Mouse (Mus musculus): Measurements from ENCODE around the gene Tmem243. TPM values are rescaled to one million over a fixed set of nuclear protein-coding genes. Genes with fewer than 3 reads are reported as not detected.
A peak's percentile ranks its signal among the peaks of the same experiment; 100 is the strongest.

The Tmem243 gene
- polyA plus RNA-seq, 1 experiment from 2014 or later = 31.2 TPM

- H3K27ac ChIP-seq (ENCODE audit: low read depth) = no peak overlapping the region
- H3K4me1 ChIP-seq (ENCODE audit: insufficient read depth) = no peaks in the 10 kb centered on the region
- H3K36me3 ChIP-seq (ENCODE audit: insufficient read depth) = no peaks in the 10 kb centered on the region
- H3K4me2 ChIP-seq = no peak overlapping the region
- TF ChIP-seq CTCF (IDR thresholded peaks at IDR 0.05; ENCODE audit: low read depth) = no peak
- ATAC-seq (ENCODE audit: insufficient read depth) = no peak
- no peak overlapping the region for H3K4me3 ChIP-seq (ENCODE audit: low read depth, low read length)
- H3K27me3 ChIP-seq (ENCODE audit: insufficient read depth, low read length) = no peaks in the 10 kb centered on the region
- H3K9ac ChIP-seq = no peak overlapping the region
- no peak for DNase-seq
- 71% methylated on average over 5 of the region's 5 CpGs for WGBS
- no peaks in the 10 kb centered on the region for H3K9me3 ChIP-seq (ENCODE audit: low read depth, low read length)
Observed at GRCm38 (mm10) chr5:9108490-9108889, 8.0 kb downstream of the Tmem243 start.

- ATAC-seq (ENCODE audit: insufficient read depth) (no peak), DNase-seq (peak; percentile 8)
- Histone ChIP-seq H3K9ac (no peak overlapping the region), H3K36me3 (ENCODE audit: insufficient read depth) (no peaks in the 10 kb centered on the region), H3K4me1 (ENCODE audit: insufficient read depth) (no peaks in the 10 kb centered on the region), H3K9me3 (ENCODE audit: low read depth, low read length) (no peaks in the 10 kb centered on the region), H3K4me2 (no peak overlapping the region), H3K27ac (ENCODE audit: low read depth) (no peak overlapping the region), H3K4me3 (ENCODE audit: low read depth, low read length) (no peak overlapping the region), H3K27me3 (ENCODE audit: insufficient read depth, low read length) (no peaks in the 10 kb centered on the region)
- TF ChIP-seq CTCF (IDR thresholded peaks at IDR 0.05; ENCODE audit: low read depth) = peak; percentile 34
Observed at GRCm38 (mm10) chr5:9109582-9109981, 9.1 kb downstream of the Tmem243 start.

- Histone ChIP-seq H3K9ac (no peak overlapping the region), H3K4me2 (no peak overlapping the region), H3K4me3 (ENCODE audit: low read depth, low read length) (no peak overlapping the region), H3K4me1 (ENCODE audit: insufficient read depth) (no peaks in the 10 kb centered on the region), H3K36me3 (ENCODE audit: insufficient read depth) (peaks cover 7% of the 10 kb centered on the region; the same call in 1 of the 2 replicates), H3K27ac (ENCODE audit: low read depth) (no peak overlapping the region), H3K9me3 (ENCODE audit: low read depth, low read length) (no peaks in the 10 kb centered on the region), H3K27me3 (ENCODE audit: insufficient read depth, low read length) (no peaks in the 10 kb centered on the region)
- 63% methylated on average over 2 of the region's 2 CpGs for WGBS
- no peak for TF ChIP-seq CTCF (IDR thresholded peaks at IDR 0.05; ENCODE audit: low read depth)
- DNase-seq (no peak), ATAC-seq (ENCODE audit: insufficient read depth) (no peak)
Observed at GRCm38 (mm10) chr5:9111285-9111684, 10.8 kb downstream of the Tmem243 start.

- Histone ChIP-seq H3K4me1 (ENCODE audit: insufficient read depth) (no peaks in the 10 kb centered on the region), H3K9ac (no peak overlapping the region), H3K27ac (ENCODE audit: low read depth) (no peak overlapping the region), H3K4me3 (ENCODE audit: low read depth, low read length) (no peak overlapping the region), H3K27me3 (ENCODE audit: insufficient read depth, low read length) (no peaks in the 10 kb centered on the region), H3K36me3 (ENCODE audit: insufficient read depth) (peaks cover 10% of the 10 kb centered on the region; the same call in 1 of the 2 replicates), H3K9me3 (ENCODE audit: low read depth, low read length) (no peaks in the 10 kb centered on the region), H3K4me2 (no peak overlapping the region)
- ATAC-seq (ENCODE audit: insufficient read depth) = peak; percentile 82
- peak; percentile 88 for TF ChIP-seq CTCF (IDR thresholded peaks at IDR 0.05; ENCODE audit: low read depth)
- DNase-seq = peak; percentile 83
- 13% methylated on average over 5 of the region's 5 CpGs for WGBS
Observed at GRCm38 (mm10) chr5:9111759-9112158, 11.3 kb downstream of the Tmem243 start.

GRCm38 (mm10) chr5:9114162-9114561 lies 13.7 kb downstream of the Tmem243 start:
- H3K4me1 ChIP-seq (ENCODE audit: insufficient read depth) = no peaks in the 10 kb centered on the region
- H3K4me3 ChIP-seq (ENCODE audit: low read depth, low read length) = no peak overlapping the region
- no peaks in the 10 kb centered on the region for H3K27me3 ChIP-seq (ENCODE audit: insufficient read depth, low read length)
- TF ChIP-seq CTCF (IDR thresholded peaks at IDR 0.05; ENCODE audit: low read depth) = no peak
- H3K9ac ChIP-seq = no peak overlapping the region
- no peak overlapping the region for H3K27ac ChIP-seq (ENCODE audit: low read depth)
- H3K9me3 ChIP-seq (ENCODE audit: low read depth, low read length) = no peaks in the 10 kb centered on the region
- 31% methylated on average over 6 of the region's 6 CpGs for WGBS
- DNase-seq (no peak), ATAC-seq (ENCODE audit: insufficient read depth) (no peak)
- peaks cover 31% of the 10 kb centered on the region for H3K36me3 ChIP-seq (ENCODE audit: insufficient read depth)
- H3K4me2 ChIP-seq = no peak overlapping the region

- H3K4me2 ChIP-seq = no peak overlapping the region
- peaks cover 85% of the 10 kb centered on the region for H3K36me3 ChIP-seq (ENCODE audit: insufficient read depth)
- no peaks in the 10 kb centered on the region for H3K9me3 ChIP-seq (ENCODE audit: low read depth, low read length)
- ATAC-seq (ENCODE audit: insufficient read depth) (no peak), DNase-seq (no peak)
- no peak for TF ChIP-seq CTCF (IDR thresholded peaks at IDR 0.05; ENCODE audit: low read depth)
- H3K9ac ChIP-seq = no peak overlapping the region
- no peaks in the 10 kb centered on the region for H3K4me1 ChIP-seq (ENCODE audit: insufficient read depth)
- no peak overlapping the region for H3K27ac ChIP-seq (ENCODE audit: low read depth)
- no peaks in the 10 kb centered on the region for H3K27me3 ChIP-seq (ENCODE audit: insufficient read depth, low read length)
- H3K4me3 ChIP-seq (ENCODE audit: low read depth, low read length) = no peak overlapping the region
- 83% methylated on average over 2 of the region's 2 CpGs for WGBS
Observed at GRCm38 (mm10) chr5:9124134-9124533, 23.7 kb downstream of the Tmem243 start.

GRCm38 (mm10) chr5:9128566-9128965 lies 28.1 kb downstream of the Tmem243 start:
- ATAC-seq (ENCODE audit: insufficient read depth) (no peak), DNase-seq (no peak)
- no peaks in the 10 kb centered on the region for H3K4me1 ChIP-seq (ENCODE audit: insufficient read depth)
- no peak overlapping the region for H3K27ac ChIP-seq (ENCODE audit: low read depth)
- 89% methylated on average over 12 of the region's 12 CpGs for WGBS
- H3K4me2 ChIP-seq = no peak overlapping the region
- no peaks in the 10 kb centered on the region for H3K9me3 ChIP-seq (ENCODE audit: low read depth, low read length)
- H3K4me3 ChIP-seq (ENCODE audit: low read depth, low read length) = no peak overlapping the region
- no peaks in the 10 kb centered on the region for H3K27me3 ChIP-seq (ENCODE audit: insufficient read depth, low read length)
- peaks cover 65% of the 10 kb centered on the region for H3K36me3 ChIP-seq (ENCODE audit: insufficient read depth)
- TF ChIP-seq CTCF (IDR thresholded peaks at IDR 0.05; ENCODE audit: low read depth) = no peak
- no peak overlapping the region for H3K9ac ChIP-seq

GRCm38 (mm10) chr5:9131786-9132185 lies 31.3 kb downstream of the Tmem243 start:
- Histone ChIP-seq H3K9ac (no peak overlapping the region), H3K4me3 (ENCODE audit: low read depth, low read length) (no peak overlapping the region), H3K27me3 (ENCODE audit: insufficient read depth, low read length) (no peaks in the 10 kb centered on the region), H3K4me2 (no peak overlapping the region), H3K4me1 (ENCODE audit: insufficient read depth) (no peaks in the 10 kb centered on the region), H3K9me3 (ENCODE audit: low read depth, low read length) (no peaks in the 10 kb centered on the region), H3K27ac (ENCODE audit: low read depth) (no peak overlapping the region), H3K36me3 (ENCODE audit: insufficient read depth) (peaks cover 62% of the 10 kb centered on the region)
- 89% methylated on average over 7 of the region's 7 CpGs for WGBS
- ATAC-seq (ENCODE audit: insufficient read depth) = no peak
- TF ChIP-seq CTCF (IDR thresholded peaks at IDR 0.05; ENCODE audit: low read depth) = no peak
- DNase-seq = no peak

All from lung, embryonic 14.5 days (tissue).